Mouse (Mus musculus): ENCODE measurements at regions not wholly inside any gene's neighbourhood (a gene's known extent, or its start where the extent isn't known, plus 50 kb on each side); places are given as distances from the start of the nearest gene placed in this dataset.
A peak's percentile ranks its signal among the peaks of the same experiment; 100 is the strongest.

DNA sequence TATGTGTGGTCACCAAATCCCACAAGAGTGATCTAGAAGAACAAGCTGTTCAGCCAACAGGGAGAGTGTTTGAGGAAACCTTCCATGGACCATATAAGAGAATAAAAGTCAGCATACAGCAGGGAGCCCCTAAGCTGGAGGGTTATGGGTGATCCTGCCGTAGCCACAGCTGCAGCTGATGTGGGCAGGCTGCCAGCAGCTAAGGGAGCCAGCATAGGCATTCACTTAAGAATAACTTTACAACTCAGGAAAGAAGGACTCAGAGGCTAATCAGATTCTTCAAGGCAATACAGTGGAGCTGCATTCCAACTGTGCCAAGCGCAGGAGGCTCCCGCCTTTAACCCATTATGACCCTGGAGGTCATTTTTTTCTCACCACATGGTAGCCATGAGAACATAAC, 121.6 kb downstream of the Uck2 start:
- peak; percentile 33 for DNase-seq (ENCODE audit: low spot score)

DNA sequence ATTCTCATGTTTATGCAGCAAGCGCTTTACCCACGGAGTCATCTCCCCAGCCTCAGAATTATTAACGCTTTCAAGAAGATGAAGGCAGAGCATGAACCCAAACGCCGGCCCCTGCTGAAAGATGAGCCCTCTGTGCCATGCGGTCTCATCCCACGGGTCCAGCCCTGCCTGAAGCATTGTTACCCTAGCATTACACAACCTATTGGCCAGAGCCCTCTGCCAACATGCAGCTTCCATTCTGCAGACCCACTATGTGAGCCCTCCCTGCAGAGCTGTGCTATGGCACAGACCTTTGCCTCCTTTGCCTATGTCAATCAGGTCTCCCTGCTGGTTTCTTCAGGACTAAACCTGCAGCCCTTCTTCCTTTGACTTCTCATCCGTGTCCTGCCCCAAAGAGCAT, 122.6 kb downstream of the Uck2 start:
- no peak for DNase-seq (ENCODE audit: low spot score)

DNA sequence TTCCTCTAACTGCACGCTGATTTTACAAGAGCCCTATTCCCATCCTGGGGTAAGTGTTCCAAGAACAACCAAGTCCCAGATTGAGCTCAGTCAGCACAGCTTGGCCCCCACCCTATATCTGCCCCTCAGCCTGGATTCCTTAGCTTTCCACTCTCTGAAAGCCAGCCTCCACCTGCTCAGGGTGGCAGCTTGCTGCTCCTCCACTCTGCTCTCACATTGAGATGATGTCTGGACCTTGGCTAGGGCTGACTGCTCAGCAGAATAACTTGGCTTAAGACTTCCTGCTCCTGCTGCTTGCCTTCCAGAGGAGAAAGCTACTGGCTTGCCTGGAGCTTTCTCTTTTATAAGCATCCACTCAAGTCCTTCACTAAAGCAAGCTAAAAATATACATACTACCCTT, 125.6 kb downstream of the Uck2 start:
- DNase-seq (ENCODE audit: low spot score): no peak

DNA sequence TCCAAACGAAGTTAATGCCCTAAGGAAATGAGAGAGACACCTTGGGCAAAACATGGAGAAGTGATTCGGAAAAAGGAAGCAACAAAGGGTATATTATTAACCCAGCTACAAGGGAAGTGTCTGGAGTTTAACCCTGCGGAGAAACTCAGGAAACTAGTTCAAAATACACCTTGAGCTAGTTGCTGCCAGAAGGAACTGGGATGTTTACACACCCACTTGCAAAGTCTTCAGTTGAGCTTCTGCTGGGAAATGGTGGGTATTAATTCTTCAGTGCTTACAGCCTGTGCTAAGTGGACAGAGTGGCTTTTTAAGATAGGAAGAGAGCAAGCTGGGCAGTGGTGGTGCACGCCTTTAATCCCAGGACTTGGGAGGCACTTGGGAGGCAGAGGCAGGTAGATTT, 132.7 kb downstream of the Uck2 start:
- DNase-seq (ENCODE audit: low spot score): no peak

GRCm38 (mm10) chr1:167144335-167144734, 140.8 kb downstream of the Uck2 start:
- DNase-seq (ENCODE audit: low spot score): no peak

GRCm38 (mm10) chr1:167143797-167144196, 141.3 kb downstream of the Uck2 start:
- no peak for DNase-seq (ENCODE audit: low spot score)

Measured in embryo, embryonic 10.5 days (tissue).